Mouse (Mus musculus) spleen, adult 2 months (tissue): ENCODE measurements around the gene Dlgap3.

Source experiments
- CTCF ChIP-seq: fragments of 200-500 bp; IDR thresholded peaks from 2 replicates; pipeline ENCODE4 v1.5.1; 2011; ENCODE audit warnings: mild to moderate bottlenecking, inconsistent platforms; ENCODE audit not compliant: insufficient read depth, insufficient read length, insufficient replicate concordance; ENCODE audit errors: extremely low read depth
- POLR2A ChIP-seq: fragments of 200-500 bp; IDR thresholded peaks from 2 replicates; pipeline ENCODE4 v1.6.1; 2011; ENCODE audit warnings: low read depth, low read length, inconsistent platforms

DNA sequence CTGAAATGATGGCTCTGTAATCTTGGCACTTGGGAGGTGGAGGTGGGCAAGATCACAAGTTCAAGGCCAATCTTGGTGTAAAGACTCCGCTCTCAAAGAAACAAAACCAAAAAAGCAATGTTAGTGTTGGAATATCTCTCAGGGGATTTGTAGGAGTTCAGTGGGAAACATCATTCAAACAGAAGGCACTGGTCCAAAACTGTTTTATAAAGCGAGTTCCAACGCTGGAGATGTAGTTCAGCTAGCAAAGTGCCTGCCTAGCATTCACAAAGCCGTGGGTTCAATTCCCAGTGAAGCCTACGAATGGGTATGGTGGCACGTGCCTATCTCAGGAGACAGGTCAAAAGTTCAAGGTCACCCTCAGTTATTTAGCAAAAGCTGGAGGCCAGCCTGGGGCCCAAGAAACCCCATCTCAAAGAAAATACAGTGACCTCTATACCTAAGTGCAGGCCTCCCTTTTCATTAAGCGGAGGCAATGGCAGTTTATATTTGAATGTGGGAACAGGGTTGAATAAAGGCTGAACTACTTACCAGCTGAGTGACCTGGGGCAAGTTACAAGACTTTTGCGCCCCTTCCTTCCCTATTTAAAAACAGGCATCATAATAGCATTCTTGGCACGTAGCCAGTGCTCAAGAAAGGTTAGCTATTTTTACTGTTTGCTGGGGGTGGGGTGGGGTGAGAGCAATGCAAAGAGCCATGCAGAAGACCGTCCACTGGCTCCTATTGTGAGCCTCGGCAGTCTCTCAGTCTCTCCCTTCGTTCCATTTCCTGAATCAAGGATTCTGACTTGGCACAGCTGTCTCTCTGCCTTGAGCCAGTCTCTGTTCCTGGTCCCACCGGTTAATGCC lies 32.0 kb downstream of the Dlgap3 start:
- no peak for TF ChIP-seq CTCF
- TF ChIP-seq POLR2A = no peak
